Comparison of ENCODE assay signal across 24 mouse cellular contexts in the genomic region with DNA sequence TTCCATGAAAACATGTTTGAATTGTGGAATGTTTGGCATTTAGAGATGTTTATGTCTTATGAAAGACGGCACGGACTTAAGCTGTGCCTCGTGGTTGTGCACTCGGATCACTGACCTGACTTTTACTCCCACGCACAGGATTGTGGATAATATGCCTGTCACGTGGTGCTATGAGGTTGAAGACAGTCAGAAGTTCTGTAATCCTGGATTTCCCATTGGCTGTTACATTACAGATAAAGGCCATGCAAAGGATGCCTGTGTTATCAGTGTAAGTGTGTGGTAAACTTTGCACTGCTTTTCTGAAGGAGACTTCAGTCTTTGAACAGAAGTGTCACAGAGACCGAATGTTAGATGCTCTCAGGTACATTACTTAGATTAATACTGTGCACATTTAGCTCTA.
"Had no signal": no experiment of that assay in that cellular context is flagged by ENCODE, and none has a peak within 500 bp of the region (broad histone marks: within the 10 kb centered on the region; RNA-seq: fewer than 3 reads in every experiment).

No protein-coding gene starts in this region.

- H3K27me3 ChIP-seq: heart, embryonic 13.5 days; heart, embryonic 15.5 days; hindbrain, embryonic 12.5 days; limb, embryonic 13.5 days; limb, embryonic 15.5 days; liver, embryonic 12.5 days had no signal

- ATAC-seq: hindbrain, embryonic 16.5 days; inflammation-experienced regulatory T-cells, adult 6 months; liver, embryonic 12.5 days had no signal

- H3K27ac ChIP-seq: heart, adult 2 months; heart, embryonic 13.5 days; heart, embryonic 15.5 days; hindbrain, embryonic 10.5 days; hindbrain, embryonic 12.5 days; hindbrain, embryonic 14.5 days; limb, embryonic 13.5 days; limb, embryonic 15.5 days; liver, embryonic 12.5 days; liver, embryonic 14.5 days had no signal

- H3K4me1 ChIP-seq: heart, embryonic 15.5 days; hindbrain, embryonic 10.5 days; hindbrain, embryonic 12.5 days; limb, embryonic 13.5 days; limb, embryonic 15.5 days had no signal

- DNase-seq: gastrocnemius, postnatal 14 days; gastrocnemius, postnatal 36 days; heart, adult 11 months; heart, adult 2 months; heart, postnatal 4 days; kidney, adult 11 months; kidney, adult 2 months; kidney, postnatal 14 days; kidney, postnatal 36 days; layer of hippocampus, adult 9-11 months; layer of hippocampus, postnatal 36 days; left cerebral cortex, postnatal 4 days had no signal

- H3K9me3 ChIP-seq: heart, embryonic 13.5 days; heart, embryonic 15.5 days; hindbrain, embryonic 10.5 days; hindbrain, embryonic 12.5 days; limb, embryonic 13.5 days; limb, embryonic 15.5 days; liver, embryonic 12.5 days had no signal

- H3K9ac ChIP-seq: heart, embryonic 13.5 days; heart, embryonic 15.5 days; hindbrain, embryonic 12.5 days; hindbrain, embryonic 14.5 days; limb, embryonic 13.5 days; limb, embryonic 15.5 days; liver, embryonic 12.5 days; liver, embryonic 14.5 days had no signal

- H3K4me2 ChIP-seq: heart, embryonic 11.5 days; heart, embryonic 13.5 days; heart, embryonic 15.5 days; hindbrain, embryonic 12.5 days; hindbrain, embryonic 14.5 days; limb, embryonic 13.5 days; limb, embryonic 15.5 days; liver, embryonic 12.5 days had no signal

- H3K4me3 ChIP-seq: heart, adult 2 months; heart, embryonic 13.5 days; heart, embryonic 15.5 days; hindbrain, embryonic 10.5 days; hindbrain, embryonic 12.5 days; limb, embryonic 13.5 days; limb, embryonic 15.5 days; liver, embryonic 12.5 days had no signal
